Mouse (Mus musculus) cerebellum, adult 2 months (tissue): ENCODE results near the gene Ppm1m.

Experiments used
- CTCF ChIP-seq: fragments of 200-500 bp; IDR thresholded peaks from 2 replicates; pipeline ENCODE4 v1.5.1; 2011; ENCODE audit warnings: low read depth, mild to moderate bottlenecking, control low read depth, low read length, moderate library complexity, borderline replicate concordance; ENCODE audit not compliant: insufficient read depth
- POLR2A ChIP-seq: fragments of 200-500 bp; IDR thresholded peaks from 2 replicates; pipeline ENCODE4 v1.6.1; 2011; ENCODE audit warnings: low read length, control low read depth, borderline replicate concordance; ENCODE audit not compliant: insufficient read depth

- TF ChIP-seq POLR2A (no peak), CTCF (no peak)
Measured at GRCm38 (mm10) chr9:106233953-106234352, 34.4 kb upstream of the Ppm1m start.
